Mouse (Mus musculus): Measurements from ENCODE around the gene Bdh2.

The Bdh2 gene

GRCm38 (mm10) chr3:135300081-135300480 is 19.1 kb downstream of the Bdh2 start:
- DNase-seq, result no peak

- DNase-seq, result no peak
Observed at GRCm38 (mm10) chr3:135304060-135304459, 23.0 kb downstream of the Bdh2 start.

- no peak for DNase-seq
Observed at GRCm38 (mm10) chr3:135304566-135304965, 23.5 kb downstream of the Bdh2 start.

- no peak for DNase-seq
Observed at GRCm38 (mm10) chr3:135307411-135308259, 26.6 kb downstream of the Bdh2 start, which contains the start of gene Slc9b2. Slc9b2 (plus strand) TSS chr3:135307700.

GRCm38 (mm10) chr3:135312916-135313491 is 32.0 kb downstream of the Bdh2 start:
- DNase-seq, result no peak

GRCm38 (mm10) chr3:135313727-135314126 is 32.7 kb downstream of the Bdh2 start:
- DNase-seq, result no peak

GRCm38 (mm10) chr3:135314811-135315210 is 33.8 kb downstream of the Bdh2 start:
- no peak for DNase-seq

GRCm38 (mm10) chr3:135315720-135316425 is 34.9 kb downstream of the Bdh2 start:
- DNase-seq, result no peak

GRCm38 (mm10) chr3:135318331-135318730 is 37.3 kb downstream of the Bdh2 start:
- no peak for DNase-seq

GRCm38 (mm10) chr3:135324354-135324753 is 43.3 kb downstream of the Bdh2 start:
- DNase-seq, result no peak

- no peak for DNase-seq
Observed at GRCm38 (mm10) chr3:135327176-135327575, 46.2 kb downstream of the Bdh2 start.

- DNase-seq, result peak in 1 of 2 experiments; percentile 15
Observed at GRCm38 (mm10) chr3:135327601-135328000, 46.6 kb downstream of the Bdh2 start.

GRCm38 (mm10) chr3:135328560-135328959 is 47.5 kb downstream of the Bdh2 start:
- peak; percentile 52 to 85 for DNase-seq

- DNase-seq, result no peak
Observed at GRCm38 (mm10) chr3:135332691-135333090, 51.7 kb downstream of the Bdh2 start.

GRCm38 (mm10) chr3:135333763-135334162 is 52.7 kb downstream of the Bdh2 start:
- DNase-seq, result no peak

- peak in 1 of 2 experiments; percentile 4 for DNase-seq
Observed at GRCm38 (mm10) chr3:135347739-135348264, 66.8 kb downstream of the Bdh2 start, which contains the start of gene Slc9b1. Slc9b1 (plus strand) TSS chr3:135348029.

GRCm38 (mm10) chr3:135349022-135349421 is 68.0 kb downstream of the Bdh2 start:
- no peak for DNase-seq

GRCm38 (mm10) chr3:135351857-135352256 is 70.8 kb downstream of the Bdh2 start:
- DNase-seq, result no peak
